Mouse (Mus musculus) MEL (cell line): Measurements from ENCODE around the gene Pde3a. TPM values are rescaled to one million over a fixed set of nuclear protein-coding genes. Genes with fewer than 3 reads are reported as not detected.

ENCODE experiments used
- DNase-seq: peaks from one replicate; pipeline ENCODE4 v3.0.0; 2011; ENCODE audit warnings: low read depth, low spot score
- H3K27ac ChIP-seq: 2 replicates; pipeline ENCODE4 v1.5.1; 2012; ENCODE audit warnings: low read depth, mild to moderate bottlenecking, control low read depth, low read length, moderate library complexity; ENCODE audit not compliant: control insufficient read depth
- H3K27me3 ChIP-seq, 2 experiments: fragments of 150-350 bp in 1 of 2; sonication (generic) in 1 of 2; 2 replicates each; pipeline ENCODE4 v1.6.1; 2012; ENCODE audit warnings: low read length in 2 of 2, mild to moderate bottlenecking in 2 of 2, improper control_type of control experiment in 1 of 2, moderate library complexity in 1 of 2; ENCODE audit not compliant: insufficient read depth in 2 of 2, control insufficient read depth in 1 of 2
- H3K36me3 ChIP-seq, 2 experiments: 2 replicates each; pipeline ENCODE4 v1.6.1; 2012 to 2014; ENCODE audit warnings: low read length in 2 of 2, improper control_type of control experiment in 1 of 2, inconsistent platforms in 1 of 2, mild to moderate bottlenecking in 1 of 2; ENCODE audit not compliant: insufficient read depth in 2 of 2, control insufficient read depth in 1 of 2
- H3K4me1 ChIP-seq, 2 experiments: fragments of 150-350 bp in 1 of 2; sonication (generic) in 1 of 2; 2 replicates each; pipeline ENCODE4 v1.6.1; 2012; ENCODE audit warnings: low read length in 2 of 2, improper control_type of control experiment in 1 of 2, mild to moderate bottlenecking in 1 of 2; ENCODE audit not compliant: insufficient read depth in 2 of 2, control insufficient read depth in 1 of 2
- H3K4me3 ChIP-seq, 2 experiments: fragments of 150-350 bp in 1 of 2; sonication (generic) in 1 of 2; 2 replicates each; pipeline ENCODE4 v1.5.1; 2012; ENCODE audit warnings: low read depth in 2 of 2, low read length in 2 of 2, mild to moderate bottlenecking in 2 of 2, moderate library complexity in 2 of 2, control low read depth in 1 of 2, improper control_type of control experiment in 1 of 2; ENCODE audit not compliant: control insufficient read depth in 1 of 2, insufficient read depth in 1 of 2
- H3K79me2 ChIP-seq: 2 replicates; pipeline ENCODE4 v1.6.1; 2012; ENCODE audit warnings: mild to moderate bottlenecking, low read length, moderate library complexity; ENCODE audit not compliant: control insufficient read depth, poor library complexity, insufficient read depth
- H3K9ac ChIP-seq: 2 replicates; pipeline ENCODE4 v1.6.1; 2012; ENCODE audit warnings: low read depth, mild to moderate bottlenecking, control low read depth, low read length, moderate library complexity; ENCODE audit not compliant: control insufficient read depth, poor library complexity, severe bottlenecking
- H3K9me3 ChIP-seq: fragments of 150-350 bp; sonication (generic); replicated peaks from 2 replicates; pipeline ENCODE4 v1.6.1; 2012; ENCODE audit warnings: mild to moderate bottlenecking, low read length, improper control_type of control experiment, moderate library complexity; ENCODE audit not compliant: insufficient read depth
- BHLHE40 ChIP-seq: IDR thresholded peaks from 2 replicates; pipeline ENCODE4 v1.6.1; 2012; ENCODE audit warnings: low read depth, mild to moderate bottlenecking, inconsistent platforms, low read length, improper control_type of control experiment, borderline replicate concordance
- CHD1 ChIP-seq: IDR thresholded peaks from 2 replicates; pipeline ENCODE4 v1.6.1; 2012; ENCODE audit warnings: low read depth, mild to moderate bottlenecking, inconsistent platforms, low read length, improper control_type of control experiment
- CHD2 ChIP-seq: IDR thresholded peaks from 2 replicates; pipeline ENCODE4 v1.6.1; 2011; ENCODE audit warnings: low read length, improper control_type of control experiment
- CTCF ChIP-seq, 3 experiments: IDR thresholded peaks in 2 of 3; conservative IDR thresholded peaks in 1 of 3; 2 replicates each; pipeline ENCODE4 v1.5.1; 2011 to 2012; ENCODE audit warnings: low read length in 3 of 3, low read depth in 2 of 3, mild to moderate bottlenecking in 2 of 3, improper control_type of control experiment in 1 of 3, inconsistent platforms in 1 of 3, mixed read lengths in 1 of 3, moderate library complexity in 1 of 3; ENCODE audit not compliant: control insufficient read depth in 1 of 3, insufficient read depth in 1 of 3, poor library complexity in 1 of 3, severe bottlenecking in 1 of 3
- EP300 ChIP-seq, 2 experiments: IDR thresholded peaks; 2 replicates each; pipeline ENCODE4 v1.6.1; 2011; ENCODE audit warnings: improper control_type of control experiment in 2 of 2, low read length in 2 of 2, low read depth in 1 of 2, mild to moderate bottlenecking in 1 of 2
- GABPA ChIP-seq: IDR thresholded peaks from 2 replicates; pipeline ENCODE4 v1.6.1; 2012; ENCODE audit warnings: low read depth, mild to moderate bottlenecking, inconsistent platforms, low read length, improper control_type of control experiment, moderate library complexity
- HCFC1 ChIP-seq: IDR thresholded peaks from 2 replicates; pipeline ENCODE4 v1.6.1; 2012; ENCODE audit warnings: low read depth, mild to moderate bottlenecking, inconsistent platforms, low read length, improper control_type of control experiment, moderate library complexity
- JUND ChIP-seq: IDR thresholded peaks from 2 replicates; pipeline ENCODE4 v1.6.1; 2011; ENCODE audit warnings: low read depth, mild to moderate bottlenecking, improper control_type of control experiment, low read length
- KAT2A ChIP-seq: conservative IDR thresholded peaks from 2 replicates; pipeline ENCODE4 v1.6.1; 2012; ENCODE audit warnings: low read depth, low read length, improper control_type of control experiment, inconsistent platforms
- MAFK ChIP-seq: IDR thresholded peaks from 2 replicates; pipeline ENCODE4 v1.6.1; 2011; ENCODE audit warnings: low read depth, mild to moderate bottlenecking, low read length, improper control_type of control experiment, borderline replicate concordance
- MAX ChIP-seq: IDR thresholded peaks from 2 replicates; pipeline ENCODE4 v1.6.1; 2011; ENCODE audit warnings: low read length, improper control_type of control experiment
- MAZ ChIP-seq: IDR thresholded peaks from 2 replicates; pipeline ENCODE4 v1.6.1; 2012; ENCODE audit warnings: low read depth, mild to moderate bottlenecking, inconsistent platforms, low read length, improper control_type of control experiment
- MXI1 ChIP-seq: IDR thresholded peaks from 2 replicates; pipeline ENCODE4 v1.6.1; 2011; ENCODE audit warnings: mild to moderate bottlenecking, low read depth, low read length, improper control_type of control experiment
- MYB ChIP-seq: IDR thresholded peaks from 2 replicates; pipeline ENCODE4 v1.6.1; 2011; ENCODE audit warnings: mild to moderate bottlenecking, low read depth, low read length, improper control_type of control experiment
- MYC ChIP-seq: IDR thresholded peaks from 2 replicates; pipeline ENCODE4 v1.6.1; 2011; ENCODE audit warnings: low read depth, mild to moderate bottlenecking, low read length, improper control_type of control experiment, moderate library complexity
- NELFE ChIP-seq: IDR thresholded peaks from 2 replicates; pipeline ENCODE4 v1.6.1; 2011; ENCODE audit warnings: low read depth, low read length, improper control_type of control experiment
- NRF1 ChIP-seq: IDR thresholded peaks from 2 replicates; pipeline ENCODE4 v1.6.1; 2014; ENCODE audit warnings: low read depth, mild to moderate bottlenecking, inconsistent platforms, low read length, improper control_type of control experiment, moderate library complexity; ENCODE audit not compliant: poor library complexity, insufficient read depth, severe bottlenecking
- POLR2A ChIP-seq, 2 experiments: IDR thresholded peaks; 2 replicates each; pipeline ENCODE4 v1.6.1; 2011 to 2012; ENCODE audit warnings: low read length in 2 of 2, mild to moderate bottlenecking in 2 of 2, control low read depth in 1 of 2, improper control_type of control experiment in 1 of 2, low read depth in 1 of 2, moderate library complexity in 1 of 2; ENCODE audit not compliant: control insufficient read depth in 1 of 2, insufficient read depth in 1 of 2, poor library complexity in 1 of 2
- POLR2AphosphoS5 ChIP-seq: IDR thresholded peaks from 2 replicates; pipeline ENCODE4 v1.6.1; 2012; ENCODE audit warnings: low read depth, borderline replicate concordance, mild to moderate bottlenecking, inconsistent platforms, low read length, moderate library complexity, mixed read lengths
- RAD21 ChIP-seq: IDR thresholded peaks from 2 replicates; pipeline ENCODE4 v1.6.1; 2011; ENCODE audit warnings: mild to moderate bottlenecking, low read depth, low read length, improper control_type of control experiment
- RCOR1 ChIP-seq: IDR thresholded peaks from 2 replicates; pipeline ENCODE4 v1.6.1; 2012; ENCODE audit warnings: low read depth, mild to moderate bottlenecking, inconsistent platforms, low read length, improper control_type of control experiment
- SMC3 ChIP-seq: IDR thresholded peaks from 2 replicates; pipeline ENCODE4 v1.6.1; 2011; ENCODE audit warnings: low read depth, low read length, improper control_type of control experiment
- TBP ChIP-seq: IDR thresholded peaks from 2 replicates; pipeline ENCODE4 v1.8.0; 2011; ENCODE audit warnings: low read depth, low read length, improper control_type of control experiment
- UBTF ChIP-seq: IDR thresholded peaks from 2 replicates; pipeline ENCODE4 v1.6.1; 2012; ENCODE audit warnings: low read depth, mild to moderate bottlenecking, inconsistent platforms, low read length, improper control_type of control experiment, moderate library complexity, borderline replicate concordance; ENCODE audit not compliant: insufficient read depth
- ZC3H11A ChIP-seq: IDR thresholded peaks from 2 replicates; pipeline ENCODE4 v1.6.1; 2012; ENCODE audit warnings: low read depth, mild to moderate bottlenecking, inconsistent platforms, low read length, improper control_type of control experiment
- ZMIZ1 ChIP-seq: IDR thresholded peaks from 2 replicates; pipeline ENCODE4 v1.6.1; 2012; ENCODE audit warnings: low read depth, mild to moderate bottlenecking, inconsistent platforms, low read length, improper control_type of control experiment, moderate library complexity
- polyA plus RNA-seq, 2 experiments: library from polyadenylated mRNA; stranded (reverse) in 1 of 2; unstranded in 1 of 2; fragments of >175 nt in 1 of 2; fragments of >200 nt in 1 of 2; gene quantifications; 2 replicates each; pipeline versions ENCODE4 v1.2.1 to v1.2.4; 2012; ENCODE audit warnings: low replicate concordance in 2 of 2, low read depth in 1 of 2; ENCODE audit not compliant: insufficient read length in 2 of 2, insufficient read depth in 1 of 2, missing spikeins in 1 of 2
- total RNA-seq: library from RNA; depleted of rRNA; stranded (reverse); fragments of 300-350 nt; gene quantifications from 2 replicates; pipeline ENCODE4 v1.2.3, GENCODE M21; 2012

Gene Pde3a
- total and polyA plus RNA-seq, 3 experiments = not detected

GRCm38 (mm10) chr6:141495634-141496418 lies 246.8 kb downstream of the Pde3a start:
- no peak overlapping the region for H3K9ac ChIP-seq
- H3K27me3 ChIP-seq = no peaks in the 10 kb centered on the region
- no peak overlapping the region for H3K27ac ChIP-seq
- no peak for TF ChIP-seq ZC3H11A
- TF ChIP-seq ZMIZ1 = no peak
- TF ChIP-seq CHD1 = no peak
- TF ChIP-seq MAZ = no peak
- no peak for TF ChIP-seq MAFK
- TF ChIP-seq UBTF = no peak
- TF ChIP-seq MYC = no peak
- H3K4me1 ChIP-seq = no peaks in the 10 kb centered on the region
- H3K4me3 ChIP-seq = no peak overlapping the region
- H3K9me3 ChIP-seq = no peaks in the 10 kb centered on the region
- DNase-seq = no peak
- H3K36me3 ChIP-seq = no peaks in the 10 kb centered on the region
- H3K79me2 ChIP-seq = no peaks in the 10 kb centered on the region

- TF ChIP-seq KAT2A (no peak), SMC3 (peak; percentile 24; the same call in 1 of the 2 replicates), ZMIZ1 (no peak), NRF1 (no peak), MYB (no peak), NELFE (no peak), MXI1 (no peak), MAX (no peak), JUND (no peak), RAD21 (peak; percentile 21), CTCF (IDR thresholded peaks at IDR 0.05 in 2 of 3, conservative IDR thresholded peaks at IDR 0.05 in 1 of 3; ENCODE audit: control insufficient read depth in 1 of 3, insufficient read depth in 1 of 3, low read depth in 2 of 3, low read length in 3 of 3, poor library complexity in 1 of 3, severe bottlenecking in 1 of 3) (peak in 2 of 3 experiments; percentile 24 to 26; a peak in 3 of 6 replicates), EP300 (IDR thresholded peaks at IDR 0.05; ENCODE audit: low read depth in 1 of 2, low read length in 2 of 2) (no peak), HCFC1 (no peak), POLR2AphosphoS5 (no peak), BHLHE40 (no peak), MAZ (no peak), GABPA (no peak), POLR2A (IDR thresholded peaks at IDR 0.05; ENCODE audit: control insufficient read depth in 1 of 2, insufficient read depth in 1 of 2, low read depth in 1 of 2, low read length in 2 of 2, poor library complexity in 1 of 2) (no peak), RCOR1 (no peak), TBP (no peak), CHD2 (no peak)
- no peak overlapping the region for H3K27ac ChIP-seq
- peak; percentile 1 for DNase-seq
- H3K9me3 ChIP-seq = no peaks in the 10 kb centered on the region
- no peaks in the 10 kb centered on the region for H3K4me1 ChIP-seq
- H3K4me3 ChIP-seq = no peak overlapping the region
- H3K36me3 ChIP-seq = no peaks in the 10 kb centered on the region
- no peaks in the 10 kb centered on the region for H3K27me3 ChIP-seq
- H3K9ac ChIP-seq = no peak overlapping the region
- H3K79me2 ChIP-seq = no peaks in the 10 kb centered on the region
These were observed 250.4 kb downstream of the Pde3a start for GRCm38 (mm10) chr6:141499511-141499910.
